Mouse (Mus musculus): Measurements from ENCODE around the gene Fcho1. TPM values are rescaled to one million over a fixed set of nuclear protein-coding genes. Genes with fewer than 3 reads are reported as not detected.

The Fcho1 gene
- total RNA-seq, 1 experiment from 2014 or later: 99.4 TPM

Other genes with a start within 250 kb of the Fcho1 start
- gene Ano8, start 239.8 kb downstream of the Fcho1 start, total RNA-seq (2017): 6.7 and 9.2 TPM in 2 replicates
- 8.8 and 14.1 TPM in 2 replicates for gene Gtpbp3, start 237.6 kb downstream of the Fcho1 start, total RNA-seq (2017)
- 0.38 TPM in 1 of 2 replicates, not detected in the other for gene Plvap, start 214.0 kb downstream of the Fcho1 start, total RNA-seq (2017)
- not detected in 2 replicates for gene Ccdc194, start 200.0 kb downstream of the Fcho1 start, total RNA-seq (2017)
- 65.1 and 74.2 TPM in 2 replicates for gene Bst2, start 188.3 kb downstream of the Fcho1 start, total RNA-seq (2017)
- 37.2 and 60.0 TPM in 2 replicates for gene Mvb12a, start 182.8 kb downstream of the Fcho1 start, total RNA-seq (2017)
- gene Tmem221, start 166.8 kb downstream of the Fcho1 start, total RNA-seq (2017): 0.38 TPM in 1 of 2 replicates, not detected in the other
- gene Nxnl1, start 159.1 kb downstream of the Fcho1 start, total RNA-seq (2017): 0.40 and 0.50 TPM in 2 replicates
- gene Slc27a1, start 156.8 kb downstream of the Fcho1 start, total RNA-seq (2017): 13.3 and 16.6 TPM in 2 replicates
- 51.4 and 93.2 TPM in 2 replicates for gene Pgls, start 133.5 kb downstream of the Fcho1 start, total RNA-seq (2017)
- gene Fam129c, start 128.1 kb downstream of the Fcho1 start, total RNA-seq (2017): 1.0 and 9.7 TPM in 2 replicates
- 53.6 and 78.4 TPM in 2 replicates for gene Colgalt1, start 114.7 kb downstream of the Fcho1 start, total RNA-seq (2017)
- gene Unc13a, start 54.0 kb downstream of the Fcho1 start, total RNA-seq (2017): 2.6 and 3.6 TPM in 2 replicates
- 32.8 and 34.1 TPM in 2 replicates for gene Jak3, start 49.4 kb downstream of the Fcho1 start, total RNA-seq (2017)
- 6.2 and 8.9 TPM in 2 replicates for gene Insl3, start 36.5 kb downstream of the Fcho1 start, total RNA-seq (2017)
- 1.3 TPM in 2 replicates for gene B3gnt3, start 23.9 kb downstream of the Fcho1 start, total RNA-seq (2017)
- 6.6 and 9.9 TPM in 2 replicates for gene Zfp709, start 156.3 kb upstream of the Fcho1 start, total RNA-seq (2017)
- gene Zfp882, start 182.9 kb upstream of the Fcho1 start, total RNA-seq (2017): 10.8 and 14.6 TPM in 2 replicates
- gene Zfp617, start 182.9 kb upstream of the Fcho1 start, total RNA-seq (2017): 12.6 and 20.3 TPM in 2 replicates
- gene Zfp961, start 225.3 kb upstream of the Fcho1 start, total RNA-seq (2017): 21.1 and 40.6 TPM in 2 replicates

All from hematopoietic stem cell, adult 5-6 weeks (primary cell).